Mouse (Mus musculus): ENCODE results near the gene Tcp1. TPM values are rescaled to one million over a fixed set of nuclear protein-coding genes. Genes with fewer than 3 reads are reported as not detected.
A peak's percentile ranks its signal among the peaks of the same experiment; 100 is the strongest.
"Not testable (repeated sequence)": the region's sequence is repeated elsewhere in the genome, so short reads cannot be mapped to it uniquely, and the experiment has no call there.

Tcp1 gene
- total and polyA plus RNA-seq, 3 experiments: 34.9 to 230 (median 208) TPM

DNA sequence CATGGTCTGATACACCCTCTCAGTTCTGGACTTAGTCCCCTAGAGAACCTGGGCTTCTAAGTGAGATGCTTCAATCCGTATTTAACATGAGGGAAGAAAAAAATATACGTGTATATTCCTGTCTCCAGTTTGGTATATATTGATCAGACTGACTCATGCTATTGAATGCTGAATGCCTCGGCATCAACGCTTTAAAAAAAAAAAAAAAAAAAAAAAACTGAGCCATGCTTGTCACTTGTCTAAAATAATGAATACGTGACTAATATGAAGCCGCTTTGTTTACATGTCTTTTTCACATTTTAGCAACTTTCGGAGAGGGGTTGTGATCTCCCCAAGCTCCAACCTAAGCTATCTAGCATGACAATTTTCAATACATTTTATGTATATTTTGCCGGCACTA lies 5.1 kb upstream of the Tcp1 start:
- DNase-seq: no peak

DNA sequence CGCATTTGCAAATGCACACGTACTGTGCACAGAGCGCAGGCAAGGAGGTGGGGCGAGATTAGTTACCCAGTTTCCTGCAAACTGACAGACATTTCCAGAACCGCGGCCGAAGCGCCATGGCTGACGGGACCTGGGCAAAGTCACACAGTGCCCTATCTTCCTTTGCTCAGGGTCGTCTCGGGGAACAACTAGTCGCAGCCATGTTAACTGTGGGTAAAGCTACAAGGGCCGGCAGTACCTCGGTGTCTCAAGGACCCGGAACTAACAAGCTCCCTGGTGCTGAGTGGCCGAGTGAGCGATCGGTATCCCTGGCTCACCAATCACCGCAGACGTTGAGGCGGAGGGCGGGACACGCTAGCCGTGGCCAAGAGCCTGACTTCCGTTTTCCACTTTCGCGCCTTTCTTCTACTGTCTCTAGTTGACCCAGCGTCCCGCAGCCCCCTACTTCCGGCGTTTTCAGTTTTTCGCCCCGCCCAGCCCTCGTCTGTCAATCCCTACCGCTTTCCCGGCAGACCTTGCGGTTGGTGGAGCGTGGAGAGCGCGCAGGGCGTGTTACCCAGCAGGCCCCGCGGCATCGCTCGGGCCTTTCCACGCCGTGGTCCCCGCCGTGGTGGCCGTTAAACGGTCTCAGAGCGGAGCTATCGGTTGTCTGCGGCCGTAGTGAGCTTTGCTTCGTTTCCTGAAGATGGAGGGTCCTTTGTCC lies 531 bp downstream of the Tcp1 start, which contains the start of gene Mrpl18:
Mrpl18 (minus strand) TSS at position 465 of the 703 bp plus-strand sequence.
- DNase-seq: peak; percentile 100

DNA sequence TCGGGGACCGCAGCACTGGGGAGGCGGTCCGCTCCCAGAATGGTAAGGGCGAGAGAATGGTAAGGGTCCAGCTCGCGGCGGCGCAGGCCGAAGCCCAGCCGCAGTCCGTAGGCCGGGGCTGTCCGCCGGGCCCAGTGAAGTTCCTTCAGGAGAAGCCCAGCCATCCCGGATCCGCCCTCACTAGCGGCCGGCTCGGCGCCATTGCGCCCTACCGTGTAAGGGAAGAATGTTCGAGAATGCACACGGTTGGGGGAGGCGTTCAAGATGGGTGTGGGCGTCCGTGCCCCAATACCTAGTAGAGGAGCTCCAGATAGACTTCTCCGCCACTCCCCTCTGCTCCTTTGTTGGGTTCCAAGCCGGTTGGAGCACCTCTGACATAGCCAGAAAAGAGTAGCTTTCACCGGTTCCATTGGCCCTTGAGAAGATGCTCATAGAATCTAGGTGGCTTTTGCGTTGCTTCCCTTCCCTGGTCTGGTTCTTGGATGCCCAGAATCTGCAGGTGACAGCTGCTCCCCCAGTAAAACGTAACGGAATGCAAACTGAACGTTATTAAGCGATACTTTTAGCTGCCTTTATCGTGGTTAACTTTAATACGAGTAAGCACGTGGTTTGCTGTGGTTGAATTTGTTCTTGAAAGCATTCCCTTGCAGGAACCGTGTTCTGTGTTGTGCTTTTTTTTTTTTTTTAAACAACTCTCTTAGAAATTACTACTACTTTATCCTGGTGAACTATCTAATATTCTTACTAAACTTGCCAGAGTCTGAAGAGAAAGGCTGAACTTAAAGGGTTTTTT lies 1.3 kb downstream of the Tcp1 start:
- DNase-seq: no peak

DNA sequence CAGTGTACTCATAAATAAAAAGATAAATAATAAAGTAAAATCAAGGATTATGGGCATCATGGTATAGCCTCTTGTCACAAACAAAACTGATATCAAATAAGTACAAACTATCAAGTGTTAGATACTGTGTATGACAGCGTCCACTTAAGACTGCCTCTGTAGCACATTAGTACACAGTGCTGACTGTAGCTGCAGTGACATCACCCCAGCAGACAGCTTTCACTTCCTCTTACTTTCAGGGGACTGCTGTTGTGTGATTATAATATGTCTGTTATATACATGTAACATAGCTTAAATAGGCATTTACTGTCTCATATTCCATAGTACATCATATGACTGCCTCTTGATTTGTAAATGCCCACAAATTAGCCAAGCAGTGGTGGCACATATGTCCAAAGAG lies 5.6 kb downstream of the Tcp1 start:
- no peak for DNase-seq

DNA sequence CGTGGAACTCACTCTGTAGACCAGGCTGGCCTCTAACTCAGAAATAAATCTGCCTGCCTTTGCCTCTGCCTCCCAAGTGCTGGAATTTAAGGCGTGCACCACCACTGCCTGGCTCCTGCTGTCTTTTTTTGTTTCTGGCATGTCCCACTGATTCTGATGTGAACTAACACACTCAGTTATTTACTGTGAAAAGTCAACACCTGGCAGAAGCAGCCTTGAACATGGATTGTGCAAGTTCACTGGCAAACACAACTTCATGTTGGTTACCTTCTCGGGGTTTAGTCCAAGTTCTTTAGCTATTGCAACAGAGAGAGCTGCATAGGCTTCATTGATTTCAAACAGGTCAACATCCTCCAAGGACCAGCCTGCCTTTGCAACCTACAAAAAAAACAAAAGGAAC lies 9.5 kb downstream of the Tcp1 start:
- peak; percentile 26 for DNase-seq

DNA sequence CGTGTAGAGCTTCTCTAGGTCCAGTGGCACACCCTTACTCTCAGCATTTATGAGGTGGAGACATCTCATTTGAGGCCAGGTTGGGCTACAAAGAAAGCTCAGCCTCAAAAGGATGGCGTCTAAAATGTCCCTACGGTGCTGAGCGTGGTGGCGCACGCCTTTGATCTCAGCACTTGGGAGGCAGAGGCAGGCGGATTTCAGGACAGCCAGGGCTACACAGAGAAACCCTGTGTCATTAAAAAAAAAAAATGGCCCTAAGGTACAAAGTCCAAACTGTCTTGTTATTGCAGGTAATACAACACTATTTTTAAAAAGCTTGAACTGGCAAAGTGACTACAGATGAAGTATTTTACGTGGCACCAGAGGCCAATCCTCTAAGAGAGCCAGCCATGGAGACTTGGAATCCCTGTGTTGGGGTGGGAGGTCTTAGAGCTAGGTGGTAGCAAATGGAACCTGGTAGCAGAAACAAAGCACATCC lies 10.2 kb downstream of the Tcp1 start:
- no peak for DNase-seq

DNA sequence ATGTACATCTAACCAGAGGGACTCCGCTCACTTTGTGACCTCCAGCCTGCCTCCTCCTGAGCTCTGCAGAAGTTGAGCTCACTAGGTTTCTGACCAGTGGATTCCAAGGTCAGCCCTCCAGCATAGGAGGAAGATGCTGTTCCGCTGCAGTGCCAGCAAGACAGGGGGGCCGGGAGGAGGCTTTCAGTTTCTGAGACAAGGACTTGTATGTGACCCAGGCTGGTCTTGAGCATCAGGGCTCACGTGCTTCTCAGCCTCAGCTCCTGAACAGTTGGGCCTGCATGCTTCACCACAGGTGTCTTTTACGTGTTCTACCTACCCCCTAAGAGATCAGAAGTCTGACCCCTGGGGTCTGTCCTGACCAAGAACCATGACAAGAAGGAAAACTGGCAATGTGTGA lies 16.1 kb downstream of the Tcp1 start:
- not testable (repeated sequence) for DNase-seq

DNA sequence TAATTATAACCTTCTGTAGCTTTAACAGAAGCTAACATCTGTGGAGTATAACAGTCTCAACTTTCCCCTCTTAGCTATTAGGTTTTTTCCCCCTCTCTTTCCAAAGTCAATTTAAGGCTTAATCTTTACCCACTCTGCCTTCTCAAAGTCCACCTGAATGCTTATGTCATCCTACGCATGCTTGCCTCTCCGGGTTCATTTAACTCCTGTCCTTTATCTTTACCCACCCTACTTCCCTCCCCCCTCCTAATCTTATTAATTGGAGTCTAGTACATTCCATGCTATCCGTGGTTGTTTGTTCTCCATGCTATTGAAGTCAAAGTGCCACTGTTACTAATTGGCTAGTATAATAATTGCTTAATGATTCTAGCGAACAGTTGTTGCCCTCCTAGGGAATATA lies 20.2 kb downstream of the Tcp1 start:
- no peak for DNase-seq

DNA sequence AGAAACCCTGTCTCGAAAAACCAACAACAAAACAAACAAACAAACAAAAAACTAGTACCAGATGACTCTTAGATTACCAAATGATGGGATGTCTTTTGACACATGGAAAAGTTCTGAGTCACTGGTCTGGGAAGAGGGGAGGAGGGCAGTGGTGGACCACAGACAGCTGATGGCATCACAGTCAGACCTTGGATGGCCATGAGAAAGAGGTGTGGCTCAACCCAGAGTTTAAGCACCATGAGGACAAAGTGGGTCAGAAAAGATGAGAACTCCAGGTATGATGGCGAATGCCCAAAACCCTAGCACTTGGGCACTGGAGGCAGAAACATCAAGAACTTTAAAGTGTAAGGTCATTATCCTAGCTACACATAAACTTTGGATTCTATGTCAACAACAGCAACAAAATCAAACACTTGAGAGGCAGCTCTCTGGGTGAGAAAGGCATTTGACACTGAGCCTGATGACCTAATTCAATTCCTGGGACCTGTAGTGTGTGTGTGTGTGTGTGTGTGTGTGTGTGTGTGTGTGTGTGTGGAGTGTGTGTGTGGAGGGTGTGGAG lies 22.0 kb downstream of the Tcp1 start:
- DNase-seq: peak; percentile 20

DNA sequence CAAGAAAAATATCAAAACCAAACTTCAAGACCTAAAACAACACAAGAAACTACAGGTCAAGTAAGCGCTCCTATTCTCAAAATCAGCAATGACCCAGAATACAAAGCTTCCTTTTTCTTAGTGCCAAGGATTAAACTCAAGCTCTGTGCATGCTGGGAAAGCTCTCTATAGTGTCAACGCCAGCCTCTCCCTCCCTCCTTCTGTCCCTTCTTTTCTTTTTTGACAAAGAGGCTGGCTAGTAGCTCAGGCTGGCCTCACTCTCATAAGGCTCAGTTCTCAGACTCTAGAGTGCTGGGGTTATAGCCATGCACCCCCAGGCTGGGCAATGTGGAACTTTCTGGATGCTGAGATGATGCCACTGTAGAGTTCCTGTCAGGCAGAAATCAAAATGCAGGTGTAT lies 22.6 kb downstream of the Tcp1 start:
- no peak for DNase-seq

DNA sequence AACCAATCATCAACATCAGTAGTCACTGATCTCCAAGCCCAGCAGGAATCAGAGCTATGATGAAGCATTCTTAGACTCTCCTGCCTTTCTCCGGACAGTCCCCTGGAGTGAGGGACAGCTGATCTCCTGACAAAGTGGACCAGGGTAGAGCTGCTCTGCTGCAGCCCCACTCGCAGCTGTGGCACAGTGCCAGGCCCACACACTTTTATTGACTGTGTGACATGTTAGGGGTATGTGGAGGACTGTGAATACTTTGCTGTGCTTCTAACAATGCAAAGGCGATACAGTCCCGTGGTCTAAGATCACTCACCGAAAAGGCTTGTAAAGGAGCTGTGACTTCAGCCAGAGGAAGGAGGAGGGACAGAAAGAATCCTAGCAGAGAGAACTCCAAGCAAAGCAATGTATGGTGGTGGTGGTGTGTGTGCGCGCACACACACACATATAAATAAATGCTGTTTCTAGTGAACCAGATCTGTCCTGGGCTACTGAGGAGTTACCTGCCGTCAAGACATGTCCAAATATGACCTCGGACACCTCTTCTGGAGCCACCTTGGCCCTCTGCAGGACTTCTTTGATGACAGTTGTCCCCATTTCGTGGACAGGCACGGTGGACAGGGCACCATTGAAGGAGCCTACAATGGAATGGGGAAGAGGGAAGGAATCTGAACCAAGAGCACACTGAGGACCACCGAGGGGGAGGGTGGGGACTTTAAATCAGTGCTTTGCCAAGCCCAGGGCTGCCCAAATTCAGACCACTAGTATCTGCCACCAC lies 24.1 kb downstream of the Tcp1 start:
- DNase-seq: not testable (repeated sequence)

DNA sequence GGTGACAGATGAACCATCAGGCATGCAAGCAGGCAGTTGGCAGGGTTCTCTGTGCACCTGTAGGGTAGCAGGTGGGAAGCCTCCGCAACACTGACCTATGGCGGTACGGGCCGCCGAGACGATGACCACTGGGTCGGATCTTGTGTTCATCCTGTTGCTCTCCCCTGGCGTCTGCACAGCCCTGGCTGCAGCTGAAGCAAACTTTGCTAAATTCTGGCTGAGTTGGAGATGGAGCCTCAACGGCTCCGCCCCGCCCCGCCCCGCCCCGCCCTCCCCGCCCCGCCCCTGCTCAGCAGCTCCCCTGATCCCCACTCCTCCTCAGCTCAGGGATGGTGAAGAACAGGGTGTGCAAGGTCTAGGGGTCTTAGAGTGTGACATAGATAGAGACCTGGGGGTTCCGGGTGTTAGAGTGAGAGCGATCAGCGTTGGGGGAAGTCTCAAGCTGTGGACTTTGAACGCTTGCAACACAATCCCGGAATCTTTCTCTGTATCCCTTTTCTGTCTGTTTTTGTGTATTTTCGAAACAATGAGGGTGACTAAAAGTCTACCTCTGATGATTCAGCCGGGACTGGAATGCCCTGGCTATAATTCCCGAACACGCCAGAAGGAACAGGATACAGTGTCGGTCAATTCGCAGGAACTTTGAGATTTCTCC lies 24.8 kb downstream of the Tcp1 start, which contains the start of gene Acat3:
Acat3 (minus strand) TSS at position 450 of the 655 bp plus-strand sequence.
- peak; percentile 38 for DNase-seq

DNA sequence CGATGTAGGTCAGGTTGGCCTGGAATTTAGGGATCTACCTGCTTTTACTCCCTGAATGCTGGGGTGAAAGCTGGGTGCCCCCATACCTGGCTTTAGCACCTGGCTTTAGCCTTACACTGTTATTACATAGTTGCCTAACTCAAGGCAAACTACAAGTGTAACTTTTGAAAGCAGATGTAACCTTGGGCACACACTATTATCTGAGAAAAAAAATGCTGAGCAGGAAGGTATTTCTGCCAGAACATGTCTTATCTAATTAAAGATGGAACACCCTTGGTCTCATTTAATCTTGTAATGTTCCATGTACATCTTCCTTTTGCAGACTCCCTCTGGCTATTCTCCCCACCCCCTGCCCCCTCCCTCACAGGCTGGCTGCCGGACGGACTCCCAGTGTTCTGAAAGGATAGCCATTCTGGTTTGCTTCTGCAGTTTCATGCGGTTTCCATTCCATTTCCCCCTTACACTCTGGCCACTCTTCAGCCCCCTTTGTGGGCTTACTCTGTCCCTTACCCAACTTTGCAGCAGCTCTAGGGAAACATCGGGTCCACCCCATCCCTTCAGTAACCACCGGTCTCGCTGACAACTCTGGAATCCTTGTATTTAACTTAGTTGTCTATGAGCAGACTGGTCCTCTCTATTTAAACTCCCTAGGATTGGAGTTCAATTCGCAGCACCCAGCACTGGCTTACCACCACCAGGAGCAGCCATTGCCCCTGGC lies 26.2 kb downstream of the Tcp1 start:
- DNase-seq: no peak

DNA sequence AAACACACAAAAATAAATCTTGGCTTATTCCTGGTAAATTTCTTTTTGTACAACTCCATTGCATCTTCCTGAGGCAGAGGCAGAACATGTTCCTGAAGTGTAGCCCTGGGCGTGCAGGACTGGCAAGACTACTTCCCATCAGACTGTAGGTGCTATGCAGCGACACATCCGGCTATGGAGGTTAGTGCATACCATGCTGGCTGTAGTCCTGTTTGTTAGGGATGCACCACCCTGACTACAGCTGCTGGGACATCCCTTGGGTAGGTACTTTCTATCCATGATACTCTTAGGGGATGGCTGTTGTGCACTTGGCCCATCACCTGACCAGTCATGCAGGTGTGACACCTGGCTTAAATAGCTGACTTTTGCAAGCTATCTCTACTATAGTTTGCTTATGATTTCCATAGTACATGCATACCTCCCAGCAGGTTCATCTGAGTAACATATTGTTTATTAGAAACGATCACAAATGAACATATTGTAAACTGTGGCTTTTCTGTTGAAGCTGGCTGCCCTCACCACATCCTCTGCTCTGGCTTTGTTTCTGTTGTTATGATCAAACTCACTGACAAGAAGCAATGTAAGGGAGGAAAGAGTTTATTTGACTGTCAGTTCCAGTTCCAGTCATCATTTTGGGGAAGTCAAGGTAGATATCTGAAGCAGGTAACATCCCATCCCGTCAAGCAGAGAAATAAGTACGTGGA lies 27.1 kb downstream of the Tcp1 start:
- no peak for DNase-seq

DNA sequence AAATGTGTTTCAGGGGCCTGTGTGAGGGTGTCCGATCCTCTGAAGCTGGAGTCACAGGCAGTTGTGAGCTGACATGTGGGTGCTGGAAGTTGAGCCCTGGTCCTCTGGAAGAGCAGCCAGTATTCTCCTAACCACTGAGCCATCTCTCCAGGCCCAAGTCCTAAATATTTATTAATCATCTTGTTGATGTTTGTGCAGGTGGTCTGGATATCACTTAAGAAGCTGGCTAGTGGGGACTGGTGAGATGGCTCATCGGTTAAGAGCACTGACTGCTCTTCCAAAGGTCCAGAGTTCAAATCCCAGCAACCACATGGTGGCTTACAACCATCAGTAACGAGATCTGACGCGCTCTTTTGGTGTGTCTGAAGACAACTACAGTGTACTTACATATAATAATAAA lies 34.2 kb downstream of the Tcp1 start:
- DNase-seq: no peak

DNA sequence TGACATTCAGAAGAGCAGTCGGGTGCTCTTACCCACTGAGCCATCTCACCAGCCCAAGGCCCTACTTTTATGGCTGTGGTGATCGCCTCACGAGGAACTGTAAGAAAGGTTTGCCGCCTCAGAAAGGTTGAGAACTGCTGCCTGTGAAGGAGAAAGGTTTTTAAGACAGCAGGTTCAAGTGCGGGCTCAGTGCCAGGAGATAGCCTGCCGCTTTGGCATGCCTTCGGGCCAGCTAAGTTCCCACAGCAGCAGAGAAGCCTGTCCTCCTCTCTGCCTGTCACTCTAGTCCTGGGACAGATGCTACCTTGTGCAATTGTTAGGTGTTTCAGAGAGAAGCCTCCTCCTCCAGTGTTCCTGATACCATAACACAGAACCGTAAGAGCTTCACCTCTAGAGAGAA lies 41.2 kb downstream of the Tcp1 start:
- DNase-seq: no peak

DNA sequence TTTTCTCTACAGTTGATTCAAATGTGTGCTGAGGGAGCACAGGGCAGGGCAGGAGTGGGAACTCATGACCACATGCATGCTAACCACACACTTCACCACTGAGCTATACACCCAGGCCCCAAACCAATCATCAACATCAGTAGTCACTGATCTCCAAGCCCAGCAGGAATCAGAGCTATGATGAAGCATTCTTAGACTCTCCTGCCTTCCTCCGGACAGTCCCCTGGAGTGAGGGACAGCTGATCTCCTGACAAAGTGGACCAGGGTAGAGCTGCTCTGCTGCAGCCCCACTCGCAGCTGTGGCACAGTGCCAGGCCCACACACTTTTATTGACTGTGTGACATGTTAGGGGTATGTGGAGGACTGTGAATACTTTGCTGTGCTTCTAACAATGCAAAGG lies 43.9 kb downstream of the Tcp1 start:
- DNase-seq: not testable (repeated sequence)

DNA sequence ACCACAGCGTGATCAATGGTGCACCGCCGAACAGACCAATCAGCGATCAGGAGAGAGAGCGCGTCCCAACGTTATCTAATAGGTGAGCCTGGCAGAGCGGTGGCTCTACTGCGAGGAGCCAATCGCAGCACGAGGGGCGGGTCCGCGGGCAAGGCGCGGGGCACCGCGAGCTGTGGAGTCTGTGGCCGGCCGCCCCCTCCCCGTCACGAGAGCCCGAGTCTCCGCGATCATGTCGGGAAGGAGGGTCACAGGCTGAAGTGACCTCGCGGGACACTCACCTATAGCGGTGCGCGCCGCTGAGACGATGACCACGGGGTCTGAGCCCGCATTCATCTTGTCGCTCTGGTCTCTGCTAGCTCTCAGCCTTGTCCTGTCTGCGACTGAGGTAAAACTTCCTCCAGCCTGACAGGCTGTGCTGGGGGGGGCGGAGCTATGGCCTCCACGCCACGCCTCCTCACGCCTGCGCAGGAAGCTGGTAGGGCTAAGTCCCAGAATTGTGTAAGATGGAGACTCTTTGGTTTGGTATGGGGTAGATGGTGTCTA lies 44.9 kb downstream of the Tcp1 start, which contains the start of gene Acat2:
Acat2 (minus strand) TSS at position 417 of the 543 bp plus-strand sequence.
- DNase-seq: peak; percentile 97

DNA sequence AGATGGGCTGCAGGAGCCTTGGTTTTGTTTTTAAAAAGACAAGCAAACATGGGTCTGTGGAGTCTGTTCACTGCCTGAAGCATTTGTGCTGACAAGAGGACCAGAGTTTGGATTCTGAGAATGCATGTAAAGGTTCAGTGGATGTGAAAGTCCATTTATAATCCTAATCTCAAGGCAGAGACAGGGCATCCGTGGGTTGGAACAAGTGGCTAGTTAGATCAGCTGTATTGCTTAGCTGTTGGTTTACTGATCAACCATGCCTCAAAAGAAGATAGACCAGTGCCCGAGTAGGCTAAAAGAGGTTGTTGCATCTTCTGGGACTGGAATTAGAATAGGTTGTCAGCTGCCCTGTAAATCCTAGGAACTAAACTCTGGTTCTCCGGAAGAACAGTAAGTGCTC lies 48.0 kb downstream of the Tcp1 start:
- no peak for DNase-seq

DNA sequence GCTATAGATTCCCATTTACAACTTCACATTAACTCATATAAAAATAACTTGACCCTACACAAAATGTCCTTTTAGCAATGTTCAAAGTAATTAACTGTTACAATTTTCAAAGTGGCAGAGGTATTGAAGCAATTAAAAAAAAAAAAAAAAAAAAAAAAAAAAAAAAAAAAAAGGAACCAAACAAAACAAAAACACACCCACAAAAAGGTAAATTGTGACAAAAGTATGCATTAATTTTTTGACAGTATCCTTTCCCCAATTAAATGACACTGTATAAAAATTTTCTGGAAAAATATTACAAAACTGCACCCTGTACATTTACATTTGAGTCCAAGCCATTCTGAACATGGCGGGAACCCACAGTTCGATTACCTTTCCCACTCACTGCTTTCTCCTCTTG lies 51.7 kb downstream of the Tcp1 start:
- DNase-seq: no peak
